Mouse (Mus musculus) MEL (cell line): Measurements from ENCODE around the gene Topaz1.

Experiments used
- CHD1 ChIP-seq: IDR thresholded peaks from 2 replicates; pipeline ENCODE4 v1.6.1; 2012; ENCODE audit warnings: low read depth, mild to moderate bottlenecking, inconsistent platforms, low read length, improper control_type of control experiment
- CHD2 ChIP-seq: IDR thresholded peaks from 2 replicates; pipeline ENCODE4 v1.6.1; 2011; ENCODE audit warnings: low read length, improper control_type of control experiment
- CTCF ChIP-seq, 3 experiments: IDR thresholded peaks in 2 of 3; conservative IDR thresholded peaks in 1 of 3; 2 replicates each; pipeline ENCODE4 v1.5.1; 2011 to 2012; ENCODE audit warnings: low read length in 3 of 3, low read depth in 2 of 3, mild to moderate bottlenecking in 2 of 3, improper control_type of control experiment in 1 of 3, inconsistent platforms in 1 of 3, mixed read lengths in 1 of 3, moderate library complexity in 1 of 3; ENCODE audit not compliant: control insufficient read depth in 1 of 3, insufficient read depth in 1 of 3, poor library complexity in 1 of 3, severe bottlenecking in 1 of 3
- EP300 ChIP-seq, 2 experiments: IDR thresholded peaks; 2 replicates each; pipeline ENCODE4 v1.6.1; 2011; ENCODE audit warnings: improper control_type of control experiment in 2 of 2, low read length in 2 of 2, low read depth in 1 of 2, mild to moderate bottlenecking in 1 of 2
- ETS1 ChIP-seq: IDR thresholded peaks from 2 replicates; pipeline ENCODE4 v1.6.1; 2012; ENCODE audit warnings: low read depth, mild to moderate bottlenecking, inconsistent platforms, low read length, improper control_type of control experiment, moderate library complexity
- JUND ChIP-seq: IDR thresholded peaks from 2 replicates; pipeline ENCODE4 v1.6.1; 2011; ENCODE audit warnings: low read depth, mild to moderate bottlenecking, improper control_type of control experiment, low read length
- MAFK ChIP-seq: IDR thresholded peaks from 2 replicates; pipeline ENCODE4 v1.6.1; 2011; ENCODE audit warnings: low read depth, mild to moderate bottlenecking, low read length, improper control_type of control experiment, borderline replicate concordance
- MYC ChIP-seq: IDR thresholded peaks from 2 replicates; pipeline ENCODE4 v1.6.1; 2011; ENCODE audit warnings: low read depth, mild to moderate bottlenecking, low read length, improper control_type of control experiment, moderate library complexity
- POLR2A ChIP-seq, 2 experiments: IDR thresholded peaks; 2 replicates each; pipeline ENCODE4 v1.6.1; 2011 to 2012; ENCODE audit warnings: low read length in 2 of 2, mild to moderate bottlenecking in 2 of 2, control low read depth in 1 of 2, improper control_type of control experiment in 1 of 2, low read depth in 1 of 2, moderate library complexity in 1 of 2; ENCODE audit not compliant: control insufficient read depth in 1 of 2, insufficient read depth in 1 of 2, poor library complexity in 1 of 2
- RAD21 ChIP-seq: IDR thresholded peaks from 2 replicates; pipeline ENCODE4 v1.6.1; 2011; ENCODE audit warnings: mild to moderate bottlenecking, low read depth, low read length, improper control_type of control experiment
- ZC3H11A ChIP-seq: IDR thresholded peaks from 2 replicates; pipeline ENCODE4 v1.6.1; 2012; ENCODE audit warnings: low read depth, mild to moderate bottlenecking, inconsistent platforms, low read length, improper control_type of control experiment

- TF ChIP-seq JUND (no peak), CTCF (IDR thresholded peaks at IDR 0.05 in 2 of 3, conservative IDR thresholded peaks at IDR 0.05 in 1 of 3; ENCODE audit: control insufficient read depth in 1 of 3, insufficient read depth in 1 of 3, low read depth in 2 of 3, low read length in 3 of 3, poor library complexity in 1 of 3, severe bottlenecking in 1 of 3) (no peak), ETS1 (no peak), EP300 (IDR thresholded peaks at IDR 0.05; ENCODE audit: low read depth in 1 of 2, low read length in 2 of 2) (no peak), CHD2 (no peak), MYC (no peak), POLR2A (IDR thresholded peaks at IDR 0.05; ENCODE audit: control insufficient read depth in 1 of 2, insufficient read depth in 1 of 2, low read depth in 1 of 2, low read length in 2 of 2, poor library complexity in 1 of 2) (no peak; a peak in 1 of 4 replicates), CHD1 (no peak), ZC3H11A (no peak), MAFK (no peak), RAD21 (no peak)
These were observed 58.7 kb downstream of the Topaz1 start for GRCm38 (mm10) chr9:122805845-122806341.
